Mouse (Mus musculus): ENCODE data around the gene Ndufa10. TPM values are rescaled to one million over a fixed set of nuclear protein-coding genes. Genes with fewer than 3 reads are reported as not detected.

Gene Ndufa10
- total RNA-seq, 2 experiments from 2014 or later, result 27.2 to 28.8 TPM

DNA sequence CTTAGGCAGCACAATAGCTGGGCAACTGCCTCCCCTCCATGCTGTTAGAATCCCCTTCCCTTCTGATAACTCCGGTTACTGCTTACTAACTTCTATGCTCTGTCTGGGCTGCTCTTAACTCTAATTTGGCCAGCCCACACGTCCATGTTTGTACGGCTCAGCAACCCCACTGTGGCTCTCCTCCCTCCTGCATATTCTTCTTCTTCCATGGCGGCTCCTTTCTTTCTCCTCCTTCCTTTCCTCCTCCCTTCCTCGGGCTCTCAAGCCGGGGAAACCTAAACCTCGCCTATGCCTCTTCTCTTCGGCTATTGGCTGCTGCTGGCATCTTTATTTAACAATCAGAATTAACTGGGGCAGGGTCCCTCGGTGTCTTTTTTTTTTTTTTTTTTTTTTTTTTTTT, 40.9 kb downstream of the Ndufa10 start:
- no peak for ATAC-seq (replicated peaks; ENCODE audit: low FRiP score, poor library complexity, severe bottlenecking)

GRCm38 (mm10) chr1:92432098-92432497, 41.6 kb downstream of the Ndufa10 start:
- ATAC-seq (replicated peaks; ENCODE audit: low FRiP score, poor library complexity, severe bottlenecking), result no peak

GRCm38 (mm10) chr1:92431420-92431819, 42.2 kb downstream of the Ndufa10 start:
- no peak for ATAC-seq (replicated peaks; ENCODE audit: low FRiP score, poor library complexity, severe bottlenecking)

DNA sequence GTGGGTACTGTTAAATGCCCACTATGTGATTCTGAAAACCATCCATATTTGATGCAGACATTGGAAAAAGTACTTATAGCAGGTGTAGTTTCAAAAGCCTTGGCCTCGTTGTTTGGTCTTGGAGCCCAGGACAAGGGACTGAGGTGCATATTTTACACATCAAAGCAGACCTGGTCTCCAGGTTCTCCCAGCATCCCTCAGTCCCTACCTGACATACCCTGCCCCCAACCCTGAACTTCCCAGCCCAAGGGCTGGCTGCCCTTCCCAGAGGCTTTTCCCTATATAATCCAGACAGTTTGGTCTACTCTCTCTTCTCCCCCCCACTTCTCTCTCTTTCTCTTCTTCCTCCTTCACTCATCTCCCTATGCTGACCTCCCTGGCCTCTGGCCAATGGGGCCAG, 42.7 kb downstream of the Ndufa10 start:
- ATAC-seq (replicated peaks; ENCODE audit: low FRiP score, poor library complexity, severe bottlenecking), result no peak

DNA sequence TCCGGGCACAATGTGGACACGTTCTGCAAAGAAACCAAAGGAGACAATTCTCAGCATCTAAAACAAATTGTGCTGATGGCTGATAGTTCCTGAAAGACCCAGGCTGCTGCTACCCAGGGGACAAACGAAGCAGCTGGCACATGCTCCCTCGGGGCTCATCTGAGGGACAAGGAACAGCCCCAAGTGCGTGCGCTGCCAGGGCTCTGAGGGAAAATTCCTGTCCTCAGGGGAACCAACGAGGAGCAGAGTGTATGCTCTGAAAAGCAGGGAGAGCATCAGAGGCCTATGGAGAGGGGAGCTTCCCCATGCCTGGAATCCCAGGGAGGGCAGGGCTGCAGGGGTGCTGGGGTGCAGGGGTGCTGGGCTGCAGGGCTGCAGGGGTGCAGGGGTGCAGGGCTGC, 48.9 kb downstream of the Ndufa10 start:
- no peak for ATAC-seq (replicated peaks; ENCODE audit: low FRiP score, poor library complexity, severe bottlenecking)

DNA sequence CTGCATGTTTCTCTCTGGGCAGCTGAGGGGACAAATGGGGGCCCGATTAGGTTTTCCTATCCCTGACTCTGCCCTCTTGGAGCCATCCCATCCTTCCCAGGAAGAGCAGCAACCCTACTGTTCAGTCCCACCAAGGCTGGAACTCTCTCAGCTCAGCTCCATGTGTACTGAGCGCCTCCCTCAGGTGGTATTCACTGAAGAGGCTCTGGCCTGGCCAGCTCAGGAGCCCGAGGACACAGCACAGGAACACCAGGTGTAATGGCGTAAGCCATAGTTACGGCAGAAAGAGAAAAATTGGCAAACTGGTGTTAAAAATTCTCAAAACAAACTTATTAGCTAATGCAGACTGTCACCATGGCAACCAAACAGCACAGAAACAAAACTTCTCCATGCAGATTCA, 68.5 kb downstream of the Ndufa10 start:
- ATAC-seq (replicated peaks; ENCODE audit: low FRiP score, poor library complexity, severe bottlenecking), result no peak

- ATAC-seq (replicated peaks; ENCODE audit: low FRiP score, poor library complexity, severe bottlenecking), result no peak
Measured at GRCm38 (mm10) chr1:92400556-92400955, 73.1 kb downstream of the Ndufa10 start.

DNA sequence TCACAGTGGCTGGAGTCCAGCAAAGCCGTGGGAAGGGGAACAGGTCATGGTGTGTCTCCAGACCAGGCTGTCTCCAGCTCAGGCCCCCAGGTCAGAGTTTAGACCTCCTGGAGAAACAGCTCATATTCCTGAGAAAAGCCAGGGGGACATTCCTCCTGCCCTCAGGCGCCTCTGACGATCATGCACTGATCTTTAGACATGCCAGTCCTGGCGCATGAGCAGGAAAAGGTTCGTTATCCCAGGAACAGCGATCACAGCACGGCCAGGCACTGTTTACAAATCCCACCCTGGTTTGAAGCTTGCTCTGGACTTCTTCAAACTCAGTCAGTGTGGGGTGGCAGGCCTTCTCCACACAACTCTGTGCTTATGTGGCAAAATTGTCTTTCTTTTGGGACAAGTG, 75.1 kb downstream of the Ndufa10 start:
- no peak for ATAC-seq (replicated peaks; ENCODE audit: low FRiP score, poor library complexity, severe bottlenecking)

DNA sequence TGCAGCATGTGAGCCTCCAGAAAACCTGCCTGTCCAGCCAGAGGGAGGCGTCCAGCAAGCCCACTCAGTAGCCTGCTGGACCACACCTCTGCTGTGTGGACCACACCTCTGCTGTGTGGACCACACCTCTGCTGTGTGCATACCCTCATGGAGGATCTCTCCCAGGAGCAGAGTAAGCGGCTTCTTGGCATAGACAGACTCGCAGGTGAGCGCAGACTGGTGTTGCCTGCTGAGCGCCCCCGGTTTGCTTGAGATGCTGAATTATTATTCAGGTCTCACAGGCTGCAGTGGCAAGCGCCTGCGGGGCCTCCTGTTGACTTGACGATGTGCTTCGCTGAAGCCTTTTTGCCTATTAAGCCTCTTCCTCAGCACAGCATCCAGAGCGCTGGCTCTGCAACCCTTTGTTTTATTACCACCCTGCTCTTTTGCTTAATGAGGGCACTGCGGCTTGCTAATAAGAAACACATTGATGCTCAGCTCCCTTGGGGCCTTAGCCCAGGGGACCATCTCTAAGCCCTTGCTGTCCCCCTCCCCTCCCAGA, 76.1 kb downstream of the Ndufa10 start:
- no peak for ATAC-seq (replicated peaks; ENCODE audit: low FRiP score, poor library complexity, severe bottlenecking)

DNA sequence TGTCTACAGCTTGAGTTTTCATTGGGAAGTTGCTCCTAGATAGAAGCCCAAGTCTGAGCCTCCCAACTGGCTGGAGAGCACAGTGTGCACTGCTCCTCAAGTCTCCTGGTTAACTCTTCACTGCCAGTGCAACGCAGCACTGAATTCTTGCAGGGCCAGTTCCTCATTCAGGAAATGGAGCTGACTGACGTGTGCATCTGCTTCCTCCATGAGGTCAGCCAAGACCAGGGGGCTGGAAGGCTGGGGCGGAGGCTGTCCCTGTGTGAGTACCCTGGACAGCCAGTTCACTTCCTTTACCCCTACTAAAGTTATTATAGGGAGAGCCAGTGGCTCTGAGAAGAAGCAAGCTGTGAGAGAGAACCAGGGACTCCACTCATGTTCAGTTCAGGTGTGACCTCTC, 79.4 kb downstream of the Ndufa10 start:
- ATAC-seq (replicated peaks; ENCODE audit: low FRiP score, poor library complexity, severe bottlenecking), result no peak

DNA sequence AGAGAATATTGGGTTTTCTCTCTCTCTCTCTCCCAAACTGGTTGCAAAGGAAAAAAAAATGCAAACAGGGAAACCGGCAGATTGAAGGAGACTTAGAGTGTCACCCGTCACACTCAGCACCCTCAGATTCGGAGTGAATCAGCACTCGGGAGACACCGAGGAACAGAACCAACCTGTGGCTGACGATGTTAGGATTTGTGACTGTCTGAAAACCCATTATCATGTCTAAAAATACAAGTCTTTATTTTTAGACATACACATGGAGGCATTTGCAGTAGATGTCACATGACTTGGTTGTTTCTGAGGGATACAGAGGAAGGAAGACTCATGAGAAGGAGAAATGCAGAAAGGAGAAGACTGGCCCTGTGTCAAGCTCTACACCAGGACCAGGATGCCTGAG, 80.5 kb downstream of the Ndufa10 start:
- ATAC-seq (replicated peaks; ENCODE audit: low FRiP score, poor library complexity, severe bottlenecking), result no peak

Other genes starting within 250 kb of the Ndufa10 start
- gene Olfr1416, start 11.3 kb upstream of the Ndufa10 start, total RNA-seq (2015; ENCODE audit: low replicate concordance), result not detected in 2 replicates
- not detected in 2 replicates for gene Olfr1416, start 11.3 kb upstream of the Ndufa10 start, total RNA-seq (2017; ENCODE audit: low replicate concordance)
- not detected in 2 replicates for gene Olfr1415, start 22.2 kb upstream of the Ndufa10 start, total RNA-seq (2015; ENCODE audit: low replicate concordance)
- gene Olfr1415, start 22.2 kb upstream of the Ndufa10 start, total RNA-seq (2017; ENCODE audit: low replicate concordance), result not detected in 2 replicates
- not detected in 2 replicates for gene Olfr1414, start 44.8 kb upstream of the Ndufa10 start, total RNA-seq (2015; ENCODE audit: low replicate concordance)
- not detected in 2 replicates for gene Olfr1414, start 44.8 kb upstream of the Ndufa10 start, total RNA-seq (2017; ENCODE audit: low replicate concordance)
- gene Olfr1413, start 97.5 kb upstream of the Ndufa10 start, total RNA-seq (2015; ENCODE audit: low replicate concordance), result not detected in 2 replicates
- not detected in 2 replicates for gene Olfr1413, start 97.5 kb upstream of the Ndufa10 start, total RNA-seq (2017; ENCODE audit: low replicate concordance)
- gene Olfr1412, start 111.9 kb upstream of the Ndufa10 start, total RNA-seq (2015; ENCODE audit: low replicate concordance), result not detected in 2 replicates
- gene Olfr1412, start 111.9 kb upstream of the Ndufa10 start, total RNA-seq (2017; ENCODE audit: low replicate concordance), result not detected in 2 replicates
- not detected in 2 replicates for gene Olfr1411, start 120.6 kb upstream of the Ndufa10 start, total RNA-seq (2015; ENCODE audit: low replicate concordance)
- gene Olfr1411, start 120.6 kb upstream of the Ndufa10 start, total RNA-seq (2017; ENCODE audit: low replicate concordance), result not detected in 2 replicates
- gene Olfr1410, start 131.9 kb upstream of the Ndufa10 start, total RNA-seq (2015; ENCODE audit: low replicate concordance), result not detected in 2 replicates
- gene Olfr1410, start 131.9 kb upstream of the Ndufa10 start, total RNA-seq (2017; ENCODE audit: low replicate concordance), result not detected in 2 replicates
- not detected in 2 replicates for gene Olfr12, start 143.9 kb upstream of the Ndufa10 start, total RNA-seq (2015; ENCODE audit: low replicate concordance)
- gene Olfr12, start 143.9 kb upstream of the Ndufa10 start, total RNA-seq (2017; ENCODE audit: low replicate concordance), result not detected in 2 replicates
- gene Cops9, start 168.1 kb upstream of the Ndufa10 start, total RNA-seq (2015; ENCODE audit: low replicate concordance), result 57.3 and 61.2 TPM in 2 replicates
- gene Cops9, start 168.1 kb upstream of the Ndufa10 start, total RNA-seq (2017; ENCODE audit: low replicate concordance), result 22.7 and 46.8 TPM in 2 replicates
- gene Otos, start 175.0 kb upstream of the Ndufa10 start, total RNA-seq (2015; ENCODE audit: low replicate concordance), result not detected in 2 replicates
- gene Otos, start 175.0 kb upstream of the Ndufa10 start, total RNA-seq (2017; ENCODE audit: low replicate concordance), result not detected in 2 replicates

Measured in erythroid progenitor cell, adult 5-6 weeks (primary cell).